Mouse (Mus musculus) testis, adult 2 months (tissue): ENCODE measurements around the gene Abi3.

Experiments
- CTCF ChIP-seq: fragments of 200-500 bp; IDR thresholded peaks from 2 replicates; pipeline ENCODE4 v1.5.1; 2012; ENCODE audit warnings: low read depth, mild to moderate bottlenecking, inconsistent platforms, low read length, moderate library complexity; ENCODE audit not compliant: control insufficient read depth, insufficient read depth, insufficient replicate concordance
- POLR2A ChIP-seq: fragments of 200-500 bp; IDR thresholded peaks from 2 replicates; pipeline ENCODE4 v1.6.1; 2012; ENCODE audit warnings: low read depth, mild to moderate bottlenecking, inconsistent platforms, low read length, moderate library complexity; ENCODE audit not compliant: control insufficient read depth

DNA sequence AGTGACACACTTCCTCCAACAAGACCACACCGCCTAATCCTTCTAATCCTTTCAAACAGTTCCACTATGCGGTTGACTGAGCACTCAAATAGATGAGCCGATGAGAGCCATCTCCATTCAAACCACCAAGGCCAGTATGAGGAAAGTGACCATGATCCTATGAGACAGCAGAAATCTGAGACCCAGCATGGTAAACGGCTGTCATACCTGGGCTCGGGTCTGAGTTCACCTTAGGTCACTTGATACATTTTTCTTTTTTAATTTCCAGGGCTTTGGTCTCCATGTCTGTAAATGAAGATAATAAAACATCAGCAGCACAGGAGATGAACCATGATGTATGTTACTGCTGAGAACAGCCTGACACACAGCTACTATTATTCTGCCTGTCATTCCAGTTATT is 34.4 kb downstream of the Abi3 start:
- no peak for TF ChIP-seq POLR2A
- TF ChIP-seq CTCF = no peak
